Mouse (Mus musculus) CH12.LX (cell line): Measurements from ENCODE around the gene Ifnar1. TPM values are rescaled to one million over a fixed set of nuclear protein-coding genes. Genes with fewer than 3 reads are reported as not detected.

Experiments
- DNase-seq: peaks from one replicate; pipeline ENCODE4 v3.0.0-alpha.2; 2013; ENCODE audit errors: extremely low read depth
- H3K27ac ChIP-seq: 2 replicates; pipeline ENCODE4 v1.5.1; 2012; ENCODE audit warnings: low read depth, mild to moderate bottlenecking, control low read depth, moderate library complexity; ENCODE audit not compliant: insufficient read depth
- H3K27me3 ChIP-seq: replicated peaks from 2 replicates; pipeline ENCODE3; 2012; ENCODE audit warnings: inconsistent platforms
- H3K36me3 ChIP-seq, 2 experiments: replicated peaks in 1 of 2; 2 replicates each; pipeline versions ENCODE3 to v1.6.1; 2012; ENCODE audit warnings: inconsistent platforms in 1 of 2, low read length in 1 of 2, mild to moderate bottlenecking in 1 of 2, mixed read lengths in 1 of 2, moderate library complexity in 1 of 2; ENCODE audit not compliant: control insufficient read depth in 1 of 2, insufficient read depth in 1 of 2
- H3K4me1 ChIP-seq, 2 experiments: 2 replicates each; pipeline ENCODE4 v1.6.1; 2012; ENCODE audit warnings: inconsistent platforms in 1 of 2, moderate library complexity in 1 of 2; ENCODE audit not compliant: insufficient read depth in 2 of 2, control insufficient read depth in 1 of 2
- H3K4me2 ChIP-seq: 2 replicates; pipeline ENCODE4 v1.6.1; 2012; ENCODE audit warnings: low read depth, mild to moderate bottlenecking, control low read depth; ENCODE audit not compliant: poor library complexity, insufficient read depth, severe bottlenecking
- H3K4me3 ChIP-seq, 3 experiments: fragments of 150-350 bp in 1 of 3; sonication (generic) in 1 of 3; replicated peaks in 1 of 3; 2 replicates each; pipeline versions ENCODE3 to v1.5.1; 2011 to 2012; ENCODE audit warnings: low read depth in 2 of 3, low read length in 2 of 3, mild to moderate bottlenecking in 2 of 3, moderate library complexity in 2 of 3, control low read depth in 1 of 3, improper control_type of control experiment in 1 of 3, inconsistent platforms in 1 of 3, mixed read lengths in 1 of 3; ENCODE audit not compliant: poor library complexity in 1 of 3
- H3K79me2 ChIP-seq: replicated peaks from 2 replicates; pipeline ENCODE4 v1.6.1; 2012; ENCODE audit warnings: mild to moderate bottlenecking, moderate library complexity; ENCODE audit not compliant: control insufficient read depth, poor library complexity, insufficient read depth, severe bottlenecking; ENCODE audit errors: extremely low read depth
- H3K9ac ChIP-seq: 2 replicates; pipeline ENCODE4 v1.6.1; 2012; ENCODE audit warnings: low read depth, mild to moderate bottlenecking, control low read depth, moderate library complexity; ENCODE audit not compliant: insufficient read depth
- H3K9me3 ChIP-seq: replicated peaks from 2 replicates; pipeline ENCODE3; 2012; ENCODE audit warnings: low read length, inconsistent platforms, mixed read lengths
- BHLHE40 ChIP-seq: IDR thresholded peaks from 2 replicates; pipeline ENCODE4 v1.6.1; 2011; ENCODE audit warnings: mild to moderate bottlenecking, low read depth, low read length, improper control_type of control experiment
- CHD2 ChIP-seq: IDR thresholded peaks from 2 replicates; pipeline ENCODE4 v1.6.1; 2011; ENCODE audit warnings: low read length, improper control_type of control experiment
- CTCF ChIP-seq, 2 experiments: IDR thresholded peaks in 1 of 2; conservative IDR thresholded peaks in 1 of 2; 2 replicates each; pipeline ENCODE4 v1.5.1; 2011 to 2012; ENCODE audit warnings: low read depth in 2 of 2, low read length in 2 of 2, improper control_type of control experiment in 1 of 2, inconsistent platforms in 1 of 2, mild to moderate bottlenecking in 1 of 2, moderate library complexity in 1 of 2
- E2F4 ChIP-seq: IDR thresholded peaks from 2 replicates; pipeline ENCODE4 v1.6.1; 2011; ENCODE audit warnings: low read depth, low read length, improper control_type of control experiment; ENCODE audit not compliant: insufficient replicate concordance
- ELF1 ChIP-seq: IDR thresholded peaks from 2 replicates; pipeline ENCODE4 v1.6.1; 2014; ENCODE audit warnings: low read depth, mild to moderate bottlenecking, inconsistent platforms, low read length, improper control_type of control experiment
- EP300 ChIP-seq: IDR thresholded peaks from 2 replicates; pipeline ENCODE4 v1.6.1; 2011; ENCODE audit warnings: low read length, improper control_type of control experiment
- ETS1 ChIP-seq: conservative IDR thresholded peaks from 2 replicates; pipeline ENCODE4 v1.6.1; 2012; ENCODE audit warnings: low read depth, mild to moderate bottlenecking, inconsistent platforms, low read length, improper control_type of control experiment, moderate library complexity
- GABPA ChIP-seq: IDR thresholded peaks from 2 replicates; pipeline ENCODE4 v1.6.1; 2012; ENCODE audit warnings: low read depth, low read length, improper control_type of control experiment, inconsistent platforms; ENCODE audit not compliant: insufficient replicate concordance
- IRF4 ChIP-seq: IDR thresholded peaks from 2 replicates; pipeline ENCODE4 v1.6.1; 2014; ENCODE audit warnings: low read depth, mild to moderate bottlenecking, inconsistent platforms, low read length, improper control_type of control experiment
- JUN ChIP-seq: IDR thresholded peaks from 2 replicates; pipeline ENCODE4 v1.6.1; 2011; ENCODE audit warnings: low read depth, mild to moderate bottlenecking, low read length, improper control_type of control experiment, moderate library complexity; ENCODE audit not compliant: insufficient read depth
- JUND ChIP-seq: conservative IDR thresholded peaks from 2 replicates; pipeline ENCODE4 v1.6.1; 2011; ENCODE audit warnings: low read depth, low read length, improper control_type of control experiment
- KAT2A ChIP-seq: IDR thresholded peaks from 2 replicates; pipeline ENCODE4 v1.6.1; 2012; ENCODE audit warnings: low read length, improper control_type of control experiment, inconsistent platforms; ENCODE audit not compliant: insufficient replicate concordance
- MAX ChIP-seq: IDR thresholded peaks from 2 replicates; pipeline ENCODE4 v1.6.1; 2011; ENCODE audit warnings: low read length, improper control_type of control experiment
- MAZ ChIP-seq: IDR thresholded peaks from 2 replicates; pipeline ENCODE4 v1.6.1; 2012; ENCODE audit warnings: low read depth, mild to moderate bottlenecking, inconsistent platforms, low read length, improper control_type of control experiment, moderate library complexity
- MEF2A ChIP-seq: IDR thresholded peaks from 2 replicates; pipeline ENCODE4 v1.6.1; 2014; ENCODE audit warnings: low read depth, mild to moderate bottlenecking, inconsistent platforms, low read length, improper control_type of control experiment, borderline replicate concordance
- NELFE ChIP-seq: IDR thresholded peaks from 2 replicates; pipeline ENCODE4 v1.6.1; 2011; ENCODE audit warnings: low read depth, low read length, improper control_type of control experiment
- NRF1 ChIP-seq: IDR thresholded peaks from 2 replicates; pipeline ENCODE4 v1.6.1; 2014; ENCODE audit warnings: low read depth, mild to moderate bottlenecking, inconsistent platforms, low read length, improper control_type of control experiment, moderate library complexity
- PAX5 ChIP-seq: IDR thresholded peaks from 2 replicates; pipeline ENCODE4 v1.6.1; 2012; ENCODE audit warnings: low read length, inconsistent platforms, mixed read lengths
- RAD21 ChIP-seq: IDR thresholded peaks from 2 replicates; pipeline ENCODE4 v1.6.1; 2011; ENCODE audit warnings: low read depth, mild to moderate bottlenecking, low read length, improper control_type of control experiment, moderate library complexity
- RCOR1 ChIP-seq: conservative IDR thresholded peaks from 2 replicates; pipeline ENCODE4 v1.6.1; 2012; ENCODE audit warnings: low read depth, mild to moderate bottlenecking, inconsistent platforms, low read length, improper control_type of control experiment
- SMC3 ChIP-seq: IDR thresholded peaks from 2 replicates; pipeline ENCODE4 v1.6.1; 2011; ENCODE audit warnings: low read depth, low read length, improper control_type of control experiment
- TBP ChIP-seq: conservative IDR thresholded peaks from 2 replicates; pipeline ENCODE4 v1.6.1; 2011; ENCODE audit warnings: low read depth, low read length, improper control_type of control experiment
- TCF12 ChIP-seq: IDR thresholded peaks from 2 replicates; pipeline ENCODE4 v1.6.1; 2014; ENCODE audit warnings: low read depth, mild to moderate bottlenecking, inconsistent platforms, low read length, improper control_type of control experiment
- UBTF ChIP-seq: IDR thresholded peaks from 2 replicates; pipeline ENCODE4 v1.6.1; 2012; ENCODE audit warnings: low read depth, mild to moderate bottlenecking, inconsistent platforms, low read length, improper control_type of control experiment, moderate library complexity
- USF1 ChIP-seq: IDR thresholded peaks from 2 replicates; pipeline ENCODE4 v1.6.1; 2014; ENCODE audit warnings: low read depth, mild to moderate bottlenecking, inconsistent platforms, low read length, improper control_type of control experiment
- USF2 ChIP-seq: conservative IDR thresholded peaks from 2 replicates; pipeline ENCODE4 v1.6.1; 2011; ENCODE audit warnings: low read depth, low read length, improper control_type of control experiment
- ZC3H11A ChIP-seq: IDR thresholded peaks from 2 replicates; pipeline ENCODE4 v1.6.1; 2012; ENCODE audit warnings: low read depth, mild to moderate bottlenecking, inconsistent platforms, low read length, improper control_type of control experiment
- ZKSCAN1 ChIP-seq: IDR thresholded peaks from 2 replicates; pipeline ENCODE4 v1.6.1; 2012; ENCODE audit warnings: low read depth, inconsistent platforms, low read length, improper control_type of control experiment, borderline replicate concordance
- ZMIZ1 ChIP-seq: IDR thresholded peaks from 2 replicates; pipeline ENCODE4 v1.6.1; 2012; ENCODE audit warnings: low read depth, mild to moderate bottlenecking, inconsistent platforms, low read length, improper control_type of control experiment
- ZNF384 ChIP-seq: IDR thresholded peaks from 2 replicates; pipeline ENCODE4 v1.6.1; 2012; ENCODE audit warnings: low read depth, low read length, improper control_type of control experiment, inconsistent platforms
- dilution Hi-C: fragments of 300-500 bp; cut with MboI; formaldehyde crosslinking; loops from 2 replicates; pipeline ENCODE4 v1.14.3; 2020; ENCODE audit warnings: low sequenced_read_pairs; ENCODE audit not compliant: extremely low pct_unique_long_range_greater_than_20kb, extremely low pct_ligation_motif_present
- in situ Hi-C: fragments of 300-500 bp; cut with MboI; formaldehyde crosslinking; loops from 3 replicates; pipeline ENCODE4 v1.14.3; 2019; ENCODE audit warnings: low sequenced_read_pairs, low pct_ligation_motif_present, low pct_unique_long_range_greater_than_20kb, mixed read lengths
- polyA plus RNA-seq: library from polyadenylated mRNA; unstranded; fragments of >175 nt; gene quantifications from 2 replicates; pipeline ENCODE4 v1.2.1, GENCODE M21; 2012; ENCODE audit warnings: low read depth; ENCODE audit not compliant: insufficient read length
- total RNA-seq, 2 experiments: library from RNA; depleted of rRNA; stranded (reverse); fragments of 300-350 nt in 1 of 2; fragments of >200 nt in 1 of 2; gene quantifications; 2 replicates each; pipeline ENCODE4 v1.2.3; 2012 to 2014

Gene Ifnar1
- total and polyA plus RNA-seq, 3 experiments = 32.8 to 49.4 (median 40.3) TPM

DNA sequence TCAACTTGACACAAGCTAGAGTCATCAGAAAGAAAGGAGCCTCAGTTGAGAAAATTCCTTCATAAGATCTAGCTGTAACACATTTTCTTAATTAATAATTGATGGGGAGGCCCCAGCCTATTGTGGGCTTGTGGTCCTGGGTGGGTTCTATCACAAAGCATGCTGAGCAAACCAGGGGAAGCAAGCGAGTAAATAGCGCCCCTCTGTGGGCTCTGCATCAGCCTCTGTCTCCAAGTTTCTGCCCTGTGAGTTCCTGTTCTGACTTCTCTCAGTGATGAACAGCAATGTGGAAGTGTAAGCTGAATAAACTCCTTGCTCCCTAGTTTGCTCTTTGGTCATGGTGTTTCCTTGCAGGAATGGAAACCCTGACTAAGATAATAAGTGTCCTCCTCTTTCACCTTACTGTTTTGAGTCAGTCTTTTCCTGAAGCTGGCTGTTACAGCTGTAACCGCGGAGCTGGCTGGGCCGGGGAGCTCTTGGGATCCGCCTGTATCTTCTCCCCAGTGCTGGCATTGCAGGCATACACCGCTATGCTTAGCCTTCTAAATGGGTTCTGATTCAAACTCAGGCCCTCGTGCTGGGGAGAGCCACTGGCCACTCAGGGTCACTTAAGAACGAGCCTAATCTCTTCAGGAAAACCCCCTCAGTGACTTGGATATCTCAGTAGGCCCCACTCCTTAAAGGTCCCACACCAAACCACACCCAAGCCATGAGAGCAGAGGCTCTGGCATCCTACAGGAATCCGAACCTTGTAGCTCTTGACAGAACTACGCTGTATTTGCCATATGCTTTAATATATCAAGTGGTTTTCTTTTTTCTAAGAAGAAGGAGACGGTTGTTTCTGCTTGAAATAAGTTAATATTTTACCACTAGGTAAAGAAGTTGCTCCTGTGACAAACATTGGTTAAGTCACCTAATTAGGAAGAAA lies 34.6 kb upstream of the Ifnar1 start:
- TF ChIP-seq CHD2 = no peak
- TF ChIP-seq BHLHE40 = no peak
- no peak for TF ChIP-seq GABPA
- no peak for TF ChIP-seq TCF12
- no peak for TF ChIP-seq UBTF
- TF ChIP-seq SMC3 = peak; percentile 18; the same call in 1 of the 2 replicates
- TF ChIP-seq NELFE = no peak
- no peak for TF ChIP-seq MEF2A
- no peak for TF ChIP-seq ZMIZ1
- no peak for TF ChIP-seq ZNF384
- TF ChIP-seq RCOR1 = no peak
- no peak for TF ChIP-seq JUND
- no peak; the same call in 1 of the 2 replicates for TF ChIP-seq ETS1
- TF ChIP-seq EP300 = peak; percentile 62
- TF ChIP-seq PAX5 = no peak
- peak in 1 of 2 experiments; percentile 36; a peak in 2 of 4 replicates for TF ChIP-seq CTCF (conservative IDR thresholded peaks at IDR 0.05 in 1 of 2, IDR thresholded peaks at IDR 0.05 in 1 of 2; ENCODE audit: low read depth in 2 of 2, low read length in 2 of 2)
- no peak for TF ChIP-seq USF1
- no peak for TF ChIP-seq KAT2A
- TF ChIP-seq IRF4 = peak; percentile 73; the same call in 1 of the 2 replicates
- no peak for TF ChIP-seq ZKSCAN1
- no peak for TF ChIP-seq USF2
- TF ChIP-seq NRF1 = no peak
- TF ChIP-seq TBP = no peak
- no peak for TF ChIP-seq ELF1
- peak; percentile 37 for TF ChIP-seq RAD21
- no peak for TF ChIP-seq MAX
- no peak for TF ChIP-seq E2F4
- no peak for TF ChIP-seq MAZ
- TF ChIP-seq ZC3H11A = no peak
- no peak; the same call in 1 of the 2 replicates for TF ChIP-seq JUN
- H3K36me3 ChIP-seq = no peaks in the 10 kb centered on the region
- no peak overlapping the region for H3K4me2 ChIP-seq
- no peaks in the 10 kb centered on the region for H3K9me3 ChIP-seq
- dilution Hi-C loops = no loop called here
- no peak for DNase-seq
- H3K4me1 ChIP-seq = peaks cover 35 to 82% of the 10 kb centered on the region in 2 experiments
- H3K9ac ChIP-seq = no peak overlapping the region
- H3K4me3 ChIP-seq = no peak overlapping the region
- in situ Hi-C loops = loop anchor here (5.0 kb wide), 1 partner anchor 78 kb away; the partner anchor contains the start of gene Ifnar2
- no peak overlapping the region for H3K27ac ChIP-seq
- H3K79me2 ChIP-seq = no peaks in the 10 kb centered on the region
- H3K27me3 ChIP-seq = no peaks in the 10 kb centered on the region
